Mouse (Mus musculus): ENCODE data around the gene Icam2. TPM values are rescaled to one million over a fixed set of nuclear protein-coding genes. Genes with fewer than 3 reads are reported as not detected.
"Not testable (repeated sequence)": the region's sequence is repeated elsewhere in the genome, so short reads cannot be mapped to it uniquely, and the experiment has no call there.

Gene Icam2
- polyA plus RNA-seq, 1 experiment from 2014 or later = 79.4 TPM

DNA sequence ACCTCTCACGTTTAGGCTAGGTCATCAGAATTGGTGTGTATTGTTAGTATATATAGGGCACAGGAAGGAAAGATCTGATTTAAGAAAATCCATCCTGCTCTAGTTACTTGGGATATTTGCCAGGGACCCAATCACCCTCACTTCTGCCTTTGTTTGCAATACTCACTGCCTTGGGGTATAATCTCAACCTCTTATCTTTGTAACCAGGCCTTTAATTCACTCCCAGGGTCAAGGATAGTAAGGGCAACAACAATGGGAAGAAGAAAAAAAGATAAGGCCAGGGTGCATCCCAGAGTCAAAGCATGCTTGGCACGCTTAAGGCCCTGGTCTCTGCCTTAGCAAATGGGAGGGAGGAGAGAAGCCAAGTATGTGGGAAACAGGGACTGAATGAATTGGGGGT lies 30.0 kb upstream of the Icam2 start:
- H3K27me3 ChIP-seq = no peaks in the 10 kb centered on the region
- no peak for ATAC-seq (replicated peaks; ENCODE audit: insufficient number of reproducible peaks, insufficient read depth, low FRiP score, low read depth)
- no peaks in the 10 kb centered on the region for H3K4me1 ChIP-seq (replicated peaks)
- no peaks in the 10 kb centered on the region for H3K9me3 ChIP-seq (replicated peaks)
- 0 out of 2 replicates have a peak, but pooled peaks cover 4% of the 10 kb centered on the region for H3K36me3 ChIP-seq
- H3K4me2 ChIP-seq = no peak overlapping the region
- no peak overlapping the region for H3K4me3 ChIP-seq
- no peak overlapping the region for H3K27ac ChIP-seq
- no peak overlapping the region for H3K9ac ChIP-seq
- 76% methylated on average over 2 of the region's 2 CpGs for WGBS

DNA sequence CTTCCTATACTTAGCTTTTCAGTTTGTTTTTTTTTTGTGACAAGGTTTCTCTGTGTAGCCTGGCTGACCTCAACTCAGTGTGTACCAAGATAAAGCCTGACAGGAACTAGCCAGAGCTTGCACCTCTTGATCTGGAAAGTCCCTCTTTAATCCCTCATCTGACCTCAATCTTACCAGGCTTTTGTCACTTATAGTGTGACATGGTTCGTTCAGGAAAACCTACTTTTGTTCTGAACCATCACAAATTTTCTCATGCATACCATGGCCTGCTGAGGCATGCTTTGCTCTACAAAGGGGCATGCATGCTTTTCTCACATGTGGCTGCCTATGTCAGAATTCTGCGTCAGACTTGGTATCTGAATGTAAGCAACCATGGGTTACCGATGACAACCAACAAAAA lies 28.5 kb upstream of the Icam2 start:
- Histone ChIP-seq H3K4me2 (no peak overlapping the region), H3K4me3 (no peak overlapping the region), H3K27me3 (no peaks in the 10 kb centered on the region), H3K36me3 (peaks cover 6% of the 10 kb centered on the region; the same call in 1 of the 2 replicates), H3K27ac (0 out of 2 replicates have a peak overlapping the region, but pooled peaks have one; percentile 3), H3K9me3 (replicated peaks) (no peaks in the 10 kb centered on the region), H3K9ac (no peak overlapping the region), H3K4me1 (replicated peaks) (no peaks in the 10 kb centered on the region)
- ATAC-seq (replicated peaks; ENCODE audit: insufficient number of reproducible peaks, insufficient read depth, low FRiP score, low read depth) = no peak
- 57% methylated on average over 3 of the region's 3 CpGs for WGBS

DNA sequence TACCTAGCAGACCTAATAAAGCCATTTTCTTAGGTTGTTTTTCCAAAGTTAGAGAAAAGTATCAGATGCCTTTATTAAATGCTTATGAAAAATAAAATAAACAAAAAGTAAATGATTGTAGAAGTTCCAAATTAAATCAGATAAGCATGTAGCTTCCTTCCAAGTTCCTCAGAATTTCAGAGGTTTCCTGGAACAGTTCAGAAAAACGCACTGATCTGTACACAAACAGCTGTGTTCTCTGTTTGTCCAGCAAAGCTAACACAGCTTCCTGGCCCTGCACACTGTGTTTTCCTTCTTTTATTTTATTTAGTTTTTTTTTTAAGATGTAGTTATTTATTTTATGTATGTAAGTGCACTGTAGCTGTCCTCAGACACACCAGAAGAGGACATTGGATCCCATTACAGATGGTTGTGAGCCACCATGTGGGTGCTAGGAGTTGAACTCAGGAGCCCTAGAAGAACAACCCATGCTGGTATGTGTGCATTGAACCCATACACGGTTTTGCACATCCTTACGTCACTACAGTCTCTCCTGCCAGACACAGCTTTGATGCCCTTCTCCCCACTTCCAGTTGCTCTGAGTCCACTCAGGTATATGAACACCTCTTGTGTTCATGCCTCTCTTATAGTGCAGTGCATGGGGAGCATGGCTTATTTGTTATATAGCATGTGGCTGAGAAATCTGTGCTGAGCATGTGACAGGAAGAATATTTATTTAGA lies 24.9 kb upstream of the Icam2 start:
- WGBS = 79% methylated on average over 3 of the region's 3 CpGs
- Histone ChIP-seq H3K9me3 (replicated peaks) (no peaks in the 10 kb centered on the region), H3K9ac (no peak overlapping the region), H3K36me3 (peaks cover 13% of the 10 kb centered on the region), H3K4me2 (no peak overlapping the region), H3K4me1 (replicated peaks) (no peaks in the 10 kb centered on the region), H3K4me3 (no peak overlapping the region), H3K27ac (no peak overlapping the region), H3K27me3 (no peaks in the 10 kb centered on the region)
- no peak for ATAC-seq (replicated peaks; ENCODE audit: insufficient number of reproducible peaks, insufficient read depth, low FRiP score, low read depth)

DNA sequence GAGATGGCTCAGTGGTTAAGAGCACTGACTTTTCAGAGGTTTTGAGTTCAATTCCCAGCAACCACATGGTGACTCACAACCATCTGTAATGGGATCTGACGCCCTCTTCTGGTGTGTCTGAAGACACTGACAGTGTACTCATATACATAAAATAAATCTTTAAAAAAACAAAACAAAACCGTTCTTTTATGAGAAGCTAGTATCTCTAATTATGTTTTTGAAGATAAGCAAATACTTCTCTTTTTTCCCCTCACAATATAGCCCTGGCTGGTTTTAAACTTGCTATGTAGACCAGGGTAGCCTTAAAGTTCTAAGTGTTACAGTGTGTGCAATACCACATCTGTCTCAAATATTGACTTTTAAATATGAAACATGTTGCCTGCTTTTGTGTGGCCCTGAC lies 23.3 kb upstream of the Icam2 start:
- no peak overlapping the region for H3K27ac ChIP-seq
- WGBS = 87% methylated on average over 2 of the region's 2 CpGs
- ATAC-seq (replicated peaks; ENCODE audit: insufficient number of reproducible peaks, insufficient read depth, low FRiP score, low read depth) = no peak
- no peaks in the 10 kb centered on the region for H3K4me1 ChIP-seq (replicated peaks)
- no peak overlapping the region for H3K9ac ChIP-seq
- H3K4me2 ChIP-seq = no peak overlapping the region
- H3K27me3 ChIP-seq = no peaks in the 10 kb centered on the region
- H3K9me3 ChIP-seq (replicated peaks) = no peaks in the 10 kb centered on the region
- H3K4me3 ChIP-seq = no peak overlapping the region
- H3K36me3 ChIP-seq = peaks cover 23% of the 10 kb centered on the region

DNA sequence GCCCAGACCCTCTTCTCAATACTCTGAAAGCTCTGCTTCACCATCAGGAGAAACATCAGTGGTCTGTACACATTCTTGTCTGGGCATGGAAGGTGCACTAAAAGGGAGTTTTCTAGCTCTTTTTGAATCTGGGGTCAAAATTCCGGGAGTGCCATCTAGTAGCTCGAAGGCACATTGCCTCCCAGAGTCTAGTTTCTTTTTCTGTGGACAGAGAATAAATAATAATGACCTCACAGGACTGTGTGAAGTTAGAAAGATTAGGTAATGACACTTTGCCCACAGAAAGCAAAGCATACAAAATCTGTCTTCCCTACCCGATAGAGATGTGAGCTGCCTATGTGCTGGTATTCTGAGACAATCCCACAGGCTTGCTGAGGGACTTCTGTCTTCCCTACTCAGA lies 22.6 kb upstream of the Icam2 start:
- Histone ChIP-seq H3K9me3 (replicated peaks) (no peaks in the 10 kb centered on the region), H3K36me3 (peaks cover 27% of the 10 kb centered on the region), H3K4me2 (no peak overlapping the region), H3K4me1 (replicated peaks) (no peaks in the 10 kb centered on the region), H3K4me3 (no peak overlapping the region), H3K27me3 (no peaks in the 10 kb centered on the region), H3K27ac (no peak overlapping the region), H3K9ac (no peak overlapping the region)
- no peak for ATAC-seq (replicated peaks; ENCODE audit: insufficient number of reproducible peaks, insufficient read depth, low FRiP score, low read depth)
- WGBS = 80% methylated on average over 3 of the region's 3 CpGs

DNA sequence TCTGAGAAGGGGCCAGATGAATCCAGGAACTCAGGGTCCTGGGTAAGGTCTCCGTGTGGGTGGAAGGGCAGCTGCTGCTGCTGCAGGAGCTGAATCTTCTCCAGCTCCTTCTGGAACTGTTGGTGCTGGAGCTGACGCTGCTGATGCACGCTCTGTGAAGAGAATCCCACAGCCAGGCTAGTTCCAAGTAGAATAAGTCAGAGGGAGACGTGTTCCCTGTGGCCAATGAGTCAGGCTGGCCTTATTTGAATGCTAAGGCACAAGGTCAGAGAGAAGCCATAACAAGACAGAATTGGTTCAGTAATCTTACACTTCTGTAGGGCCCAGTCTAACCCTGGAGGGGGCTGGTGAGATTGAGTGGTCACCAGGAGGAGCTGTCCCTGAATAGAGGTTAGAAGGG lies 22.1 kb upstream of the Icam2 start:
- Histone ChIP-seq H3K36me3 (peaks cover 32% of the 10 kb centered on the region), H3K4me1 (replicated peaks) (no peaks in the 10 kb centered on the region)

DNA sequence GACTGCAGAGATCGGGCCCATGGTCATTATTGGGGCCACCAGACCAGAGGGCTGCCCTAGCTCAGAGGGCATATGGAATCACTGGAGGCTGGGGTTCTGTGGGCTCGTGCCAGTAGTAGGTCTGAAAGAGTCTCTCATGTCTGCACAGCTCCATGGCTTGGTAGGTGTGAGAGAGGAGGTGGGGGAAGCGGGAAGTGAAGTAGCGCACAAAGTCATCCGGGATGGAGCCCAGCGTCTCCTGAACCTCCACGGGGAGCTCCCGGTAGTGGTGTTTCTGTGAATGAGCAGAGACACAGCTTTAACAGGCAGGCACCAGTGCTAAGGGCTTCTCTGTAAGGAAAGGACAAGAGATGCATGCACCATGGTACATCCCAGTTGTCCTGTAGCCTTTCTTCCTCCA lies 10.6 kb upstream of the Icam2 start:
- Histone ChIP-seq H3K9ac (no peak overlapping the region), H3K4me1 (replicated peaks) (no peaks in the 10 kb centered on the region), H3K27me3 (no peaks in the 10 kb centered on the region), H3K4me3 (no peak overlapping the region), H3K4me2 (no peak overlapping the region), H3K9me3 (replicated peaks) (no peaks in the 10 kb centered on the region), H3K36me3 (peaks cover 31% of the 10 kb centered on the region), H3K27ac (no peak overlapping the region)
- 86% methylated on average over 8 of the region's 8 CpGs for WGBS
- ATAC-seq (replicated peaks; ENCODE audit: insufficient number of reproducible peaks, insufficient read depth, low FRiP score, low read depth) = no peak

More for the DNA sequence above, 22.1 kb upstream of the Icam2 start:
- Histone ChIP-seq H3K27ac (no peak overlapping the region), H3K27me3 (no peaks in the 10 kb centered on the region), H3K9ac (no peak overlapping the region), H3K9me3 (replicated peaks) (no peaks in the 10 kb centered on the region), H3K4me2 (no peak overlapping the region), H3K4me3 (no peak overlapping the region)
- ATAC-seq (replicated peaks; ENCODE audit: insufficient number of reproducible peaks, insufficient read depth, low FRiP score, low read depth) = no peak
- 64% methylated on average over 4 of the region's 4 CpGs for WGBS

DNA sequence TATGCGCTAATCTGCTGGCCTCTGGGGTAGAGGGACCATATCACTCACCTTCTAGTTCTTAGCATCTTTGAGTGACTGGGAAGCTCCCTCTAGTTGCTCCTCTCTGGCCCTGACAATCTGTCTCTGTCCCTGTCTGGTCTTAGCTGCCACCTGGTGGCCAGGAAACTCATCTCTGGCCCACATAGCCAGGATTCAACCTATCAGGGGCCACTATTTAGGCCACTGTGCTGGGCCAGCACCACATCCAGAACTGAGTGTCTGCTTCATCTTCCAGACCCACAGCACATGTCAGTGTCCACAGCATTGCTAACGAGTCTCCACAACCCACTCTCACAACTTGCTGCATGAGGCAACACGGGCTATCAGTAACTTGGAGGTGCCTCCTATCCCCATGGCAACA lies 9.8 kb upstream of the Icam2 start:
- no peaks in the 10 kb centered on the region for H3K9me3 ChIP-seq (replicated peaks)
- H3K36me3 ChIP-seq = peaks cover 23% of the 10 kb centered on the region; the same call in 1 of the 2 replicates
- H3K4me1 ChIP-seq (replicated peaks) = no peaks in the 10 kb centered on the region
- no peak overlapping the region for H3K4me3 ChIP-seq
- no peak overlapping the region for H3K27ac ChIP-seq
- no peak overlapping the region for H3K9ac ChIP-seq
- no peaks in the 10 kb centered on the region for H3K27me3 ChIP-seq
- 88% methylated on average over 3 of the region's 3 CpGs for WGBS
- no peak overlapping the region for H3K4me2 ChIP-seq
- ATAC-seq (replicated peaks; ENCODE audit: insufficient number of reproducible peaks, insufficient read depth, low FRiP score, low read depth) = no peak

DNA sequence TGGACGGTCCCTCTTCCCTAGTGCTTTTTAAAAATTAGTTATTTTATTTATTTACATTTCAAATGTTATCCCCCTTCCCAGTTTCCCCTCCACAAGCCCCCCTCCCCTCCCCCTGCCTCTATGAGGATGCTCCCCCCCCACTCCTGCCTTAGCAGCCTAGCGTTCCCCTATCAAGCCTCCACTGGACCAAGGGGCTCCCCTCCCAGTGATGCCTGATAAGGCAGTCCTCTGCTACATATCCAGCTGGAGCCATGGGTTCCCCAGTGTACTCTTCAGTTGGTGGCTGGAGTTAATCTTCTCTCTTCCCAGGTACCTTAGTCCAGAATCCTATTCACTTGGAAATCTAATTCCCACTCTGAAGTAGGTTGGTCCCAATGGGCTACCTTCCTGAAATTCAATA lies 6.2 kb upstream of the Icam2 start:
- H3K27ac ChIP-seq; H3K9me3 ChIP-seq (replicated peaks); H3K9ac ChIP-seq; H3K36me3 ChIP-seq; H3K4me3 ChIP-seq; H3K27me3 ChIP-seq; ATAC-seq (replicated peaks; ENCODE audit: insufficient number of reproducible peaks, insufficient read depth, low FRiP score, low read depth); H3K4me2 ChIP-seq: not testable (repeated sequence)
- H3K4me1 ChIP-seq (replicated peaks) = peaks cover 12% of the 10 kb centered on the region; the same call in 1 of the 2 replicates
- 63% methylated on average over 2 of the region's 2 CpGs for WGBS

DNA sequence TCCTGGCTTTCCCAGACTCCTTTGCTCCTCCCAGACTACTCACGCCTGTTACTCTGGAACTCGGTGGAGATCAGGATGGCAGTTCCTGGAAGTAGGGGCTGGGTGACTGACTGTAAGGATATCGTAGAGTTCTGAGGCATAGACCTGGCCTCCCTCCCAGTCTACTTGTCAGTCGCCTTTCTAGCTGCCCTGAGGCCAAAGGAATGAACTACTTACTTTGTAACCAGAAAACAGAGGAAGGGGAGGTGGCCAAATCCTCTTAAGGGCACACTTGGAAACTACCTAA lies 5.4 kb upstream of the Icam2 start:
- Histone ChIP-seq H3K4me2 (no peak overlapping the region), H3K4me3 (no peak overlapping the region), H3K27me3 (no peaks in the 10 kb centered on the region), H3K27ac (no peak overlapping the region), H3K9me3 (replicated peaks) (no peaks in the 10 kb centered on the region), H3K36me3 (peaks cover 2% of the 10 kb centered on the region; the same call in 1 of the 2 replicates), H3K4me1 (replicated peaks) (peaks cover 12% of the 10 kb centered on the region; the same call in 1 of the 2 replicates), H3K9ac (no peak overlapping the region)
- no peak for ATAC-seq (replicated peaks; ENCODE audit: insufficient number of reproducible peaks, insufficient read depth, low FRiP score, low read depth)
- 46% methylated on average over 4 of the region's 4 CpGs for WGBS

DNA sequence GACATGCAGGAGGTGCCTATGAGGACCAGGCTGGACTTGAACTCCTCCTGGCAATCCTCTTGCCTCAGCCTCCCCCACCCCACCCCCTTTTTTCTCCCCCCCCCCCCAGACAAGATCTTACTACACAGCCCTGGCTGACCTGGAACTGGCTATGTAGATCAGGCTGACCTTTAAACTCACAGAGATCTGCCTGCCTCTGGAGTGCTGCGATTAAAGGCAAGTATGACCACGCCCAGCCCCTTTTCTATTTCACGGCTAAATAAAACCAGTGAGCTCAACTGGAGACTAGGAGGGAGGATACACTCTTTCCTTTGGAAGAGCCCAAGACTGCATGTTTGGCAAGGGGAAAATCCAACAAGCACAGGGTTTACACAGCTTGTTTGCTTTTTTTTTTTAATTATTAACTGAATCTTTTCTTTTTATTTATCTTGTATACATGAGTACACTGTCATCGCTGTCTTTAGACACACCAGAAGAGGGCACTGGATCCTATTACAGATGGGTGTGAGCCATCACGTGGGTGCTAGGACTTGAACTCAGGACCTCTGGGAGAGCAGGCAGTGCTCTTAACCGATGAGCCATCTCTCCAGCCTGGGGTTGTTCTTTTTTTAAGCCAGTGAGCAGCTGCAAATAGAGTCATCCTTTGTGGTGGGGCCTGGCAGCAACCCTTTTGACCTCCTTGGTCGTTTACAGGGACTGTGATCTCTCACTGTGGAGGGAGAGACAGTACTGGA lies 4.9 kb upstream of the Icam2 start:
- Histone ChIP-seq H3K27me3 (no peaks in the 10 kb centered on the region), H3K36me3 (no peaks in the 10 kb centered on the region), H3K4me2 (no peak overlapping the region), H3K27ac (no peak overlapping the region), H3K4me1 (replicated peaks) (peaks cover 14% of the 10 kb centered on the region; the same call in 1 of the 2 replicates), H3K4me3 (no peak overlapping the region), H3K9ac (no peak overlapping the region), H3K9me3 (replicated peaks) (no peaks in the 10 kb centered on the region)
- 61% methylated on average over 7 of the region's 7 CpGs for whole genome bisulfite sequencing
- ATAC-seq (replicated peaks; ENCODE audit: insufficient number of reproducible peaks, insufficient read depth, low FRiP score, low read depth) = no peak
